In the genomic region with DNA sequence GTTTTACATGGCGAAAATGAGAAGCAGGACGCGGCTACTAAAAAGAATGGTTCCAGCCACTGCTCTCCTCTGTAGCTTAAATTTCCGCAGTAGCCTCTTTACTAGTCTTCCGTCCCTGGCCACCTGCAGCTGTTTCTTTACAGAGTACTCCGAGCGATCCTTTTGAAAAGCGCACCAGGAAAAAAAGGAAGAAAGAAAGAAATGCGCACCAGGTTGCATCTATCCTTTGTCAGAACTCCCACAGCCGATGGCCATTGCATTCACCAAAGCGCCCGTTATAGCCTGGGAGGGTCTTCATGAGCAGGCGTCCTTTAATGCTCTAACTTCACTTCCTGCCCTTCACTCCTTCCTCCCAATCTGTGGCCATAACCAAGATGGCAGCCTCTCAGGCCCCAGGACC, we compare ENCODE assay signal across 9 mouse cellular contexts. TPM values are rescaled to one million over a fixed set of nuclear protein-coding genes. Genes with fewer than 3 reads are reported as not detected.
A peak's percentile ranks its signal among the peaks of the same experiment; 100 is the strongest.
DNase-seq lines count a peak whose midpoint lies in the region; ATAC-seq and TF ChIP-seq lines count a peak whose summit lies in the region.
"Had no signal": no experiment of that assay in that cellular context is flagged by ENCODE, and none has a peak within 500 bp of the region (broad histone marks: within the 10 kb centered on the region; RNA-seq: fewer than 3 reads in every experiment).

Gene Ptpn5 (minus strand): TSS at position 354 of the 400 bp plus-strand sequence.

- H3K9ac ChIP-seq in ES-E14 (ENCODE audit: insufficient read depth, low read depth, low read length, poor library complexity, severe bottlenecking) = peak within 1 kb of the TSS; percentile 2
- peak within 1 kb of the TSS; percentile 91 for H3K9ac ChIP-seq in hindbrain, embryonic 13.5 days
- no peak within 1 kb of the TSS for H3K9ac ChIP-seq in liver, embryonic 15.5 days

- peak within 1 kb of the TSS; percentile 77 for H3K4me3 ChIP-seq in heart, embryonic 10.5 days
- H3K4me3 ChIP-seq in ES-E14 (ENCODE audit: insufficient read depth in 1 of 2, low read depth in 1 of 2, low read length in 2 of 2, poor library complexity in 1 of 2, severe bottlenecking in 1 of 2) = peak within 1 kb of the TSS; percentile 66 to 67
- peak within 1 kb of the TSS; percentile 79 for H3K4me3 ChIP-seq in hindbrain, embryonic 13.5 days
- peak within 1 kb of the TSS; percentile 42 for H3K4me3 ChIP-seq in liver, embryonic 15.5 days (replicated peaks)

- in situ Hi-C loops in ES-E14 (cut with MboI; ENCODE audit: low sequenced_read_pairs in 2 of 2, unreplicated experiment in 2 of 2) = no loop called here

- peaks cover 15% of the 10 kb centered on the region for H3K4me1 ChIP-seq in heart, embryonic 10.5 days
- H3K4me1 ChIP-seq in ES-E14 (ENCODE audit: control insufficient read depth in 2 of 2, insufficient read depth in 2 of 2, low read length in 2 of 2, poor library complexity in 1 of 2) = peaks cover 0 to 2% of the 10 kb centered on the region in 2 experiments; a peak in 2 of 4 replicates
- peaks cover 28% of the 10 kb centered on the region for H3K4me1 ChIP-seq in hindbrain, embryonic 13.5 days (replicated peaks)
- H3K4me1 ChIP-seq in liver, embryonic 15.5 days (replicated peaks) = 0 out of 2 replicates have a peak, but pooled peaks cover 7% of the 10 kb centered on the region

- no peak for ATAC-seq in hindbrain, embryonic 13.5 days (ENCODE audit: low FRiP score)
- no peak for ATAC-seq in liver, embryonic 15.5 days (ENCODE audit: insufficient read depth)
- no peak for ATAC-seq in activated CD4-positive, CD25-positive, alpha-beta regulatory T cell, adult 4 months

- intact Hi-C loops in heart, postnatal 36 days (cut with DNase I) = no loop called here

- no peak for DNase-seq in heart, embryonic 10.5 days (ENCODE audit: low spot score)
- no peak for DNase-seq in heart, postnatal 36 days
- no peak for DNase-seq in ES-E14 (ENCODE audit: low read depth, low spot score)
- no peak for DNase-seq in spleen, postnatal 14 days (ENCODE audit: low spot score in 2 of 2)
- DNase-seq in kidney, postnatal 36 days = no peak

- no peaks in the 10 kb centered on the region for H3K9me3 ChIP-seq in heart, embryonic 10.5 days
- H3K9me3 ChIP-seq in ES-E14 (ENCODE audit: control insufficient read depth, insufficient read depth, low read depth, low read length) = no peaks in the 10 kb centered on the region
- no peaks in the 10 kb centered on the region for H3K9me3 ChIP-seq in hindbrain, embryonic 13.5 days
- H3K9me3 ChIP-seq in liver, embryonic 15.5 days (replicated peaks) = no peaks in the 10 kb centered on the region

- peak within 1 kb of the TSS; percentile 76 for H3K4me2 ChIP-seq in hindbrain, embryonic 13.5 days
- peak within 1 kb of the TSS; percentile 60 for H3K4me2 ChIP-seq in liver, embryonic 15.5 days

- peaks cover 78% of the 10 kb centered on the region for H3K27me3 ChIP-seq in heart, embryonic 10.5 days (ENCODE audit: insufficient read depth, poor library complexity, severe bottlenecking)
- peaks cover 10% of the 10 kb centered on the region; the same call in 1 of the 2 replicates for H3K27me3 ChIP-seq in hindbrain, embryonic 13.5 days
- peaks cover 54% of the 10 kb centered on the region for H3K27me3 ChIP-seq in liver, embryonic 15.5 days

- H3K36me3 ChIP-seq in heart, embryonic 10.5 days = no peaks in the 10 kb centered on the region
- H3K36me3 ChIP-seq in ES-E14 (ENCODE audit: control insufficient read depth, insufficient read depth, low read length, poor library complexity, severe bottlenecking) = no peaks in the 10 kb centered on the region
- no peaks in the 10 kb centered on the region for H3K36me3 ChIP-seq in hindbrain, embryonic 13.5 days
- no peaks in the 10 kb centered on the region for H3K36me3 ChIP-seq in liver, embryonic 15.5 days (replicated peaks)

- H3K27ac ChIP-seq in heart, embryonic 10.5 days = peak within 1 kb of the TSS; percentile 72; the same call in 1 of the 2 replicates
- H3K27ac ChIP-seq in ES-E14 (ENCODE audit: insufficient read depth, low read depth, low read length, poor library complexity, severe bottlenecking) = no peak within 1 kb of the TSS
- H3K27ac ChIP-seq in hindbrain, embryonic 13.5 days = peak within 1 kb of the TSS; percentile 95
- H3K27ac ChIP-seq in liver, embryonic 15.5 days (replicated peaks) = no peak within 1 kb of the TSS

- WGBS in heart, embryonic 10.5 days = 11% methylated on average over 13 of the region's 13 CpGs
- 2% methylated on average over 13 of the region's 13 CpGs for WGBS in hindbrain, embryonic 13.5 days
- WGBS in liver, embryonic 15.5 days (ENCODE audit: insufficient replicate concordance) = 8% methylated on average over 13 of the region's 13 CpGs

TF ChIP-seq in ES-E14, 5 proteins besides CTCF, POLR2A, EP300 and RAD21:
- no peak for TF ChIP-seq MAFK (IDR thresholded peaks at IDR 0.05; ENCODE audit: insufficient read depth, low read depth, low read length)
- TF ChIP-seq ZC3H11A (IDR thresholded peaks at IDR 0.05; ENCODE audit: borderline replicate concordance, low read depth, low read length) = no peak
- TF ChIP-seq CHD2 (IDR thresholded peaks at IDR 0.05; ENCODE audit: low read depth, low read length) = no peak
- TF ChIP-seq ZNF384 (IDR thresholded peaks at IDR 0.05; ENCODE audit: low read depth, low read length) = no peak
- TF ChIP-seq HCFC1 (IDR thresholded peaks at IDR 0.05; ENCODE audit: borderline replicate concordance, insufficient read depth, low read length) = no peak
TF ChIP-seq in ES-E14: peak in this region for 0.

RNA-seq across cellular contexts. Expression of gene Ptpn5, which starts in this region (rescaled TPM):
- 0.26 TPM in 1 of 2 replicates, not detected in the other for polyA plus RNA-seq in heart, embryonic 10.5 days (2016; fragmentation: Nextera tagmentation; extraction: Ambion mirVana)
- not detected for total RNA-seq in heart, postnatal 36 days (2021)
- total RNA-seq in ES-E14 (2012; rRNA removed) = 0.32 and 0.36 TPM in 2 replicates
- polyA plus RNA-seq in hindbrain, embryonic 13.5 days (2015; fragmentation: Nextera tagmentation; extraction: Ambion mirVana) = 112 and 120 TPM in 2 replicates
- polyA plus RNA-seq in liver, embryonic 15.5 days (2015; fragmentation: Nextera tagmentation; extraction: Ambion mirVana) = 0.10 TPM in 1 of 2 replicates, not detected in the other
- polyA plus RNA-seq in activated CD4-positive, CD25-positive, alpha-beta regulatory T cell, adult 4 months (2017; shearing (Covaris generic)) = 1 to 10 TPM; 2.1 to 9.3 TPM
- total RNA-seq: hematopoietic stem cell, adult 5-6 weeks had no signal

Comparison
In these comparisons a context has a peak if more than half of its experiments do, and no peak if none do; other contexts are left out.
1. RNA of gene Ptpn5 (polyA plus RNA-seq): 112 to 120 TPM in hindbrain, embryonic 13.5 days; 2.1 to 9.3 TPM in activated CD4-positive, CD25-positive, alpha-beta regulatory T cell, adult 4 months, 0.26 TPM in heart, embryonic 10.5 days and 0.10 TPM in liver, embryonic 15.5 days; every median in the first group is over 10 times any median in the second.
2. H3K27ac ChIP-seq: peak in heart, embryonic 10.5 days (single experiment) and hindbrain, embryonic 13.5 days (single experiment); none in ES-E14 (single experiment) and liver, embryonic 15.5 days (single experiment).
3. Peak in every context shown above with its lines, with median percentiles within 50 percentile points of each other: H3K4me3 ChIP-seq.